Mouse (Mus musculus) natural killer cell, adult 2 months (primary cell): Measurements from ENCODE around the gene Morn4.
A peak's percentile ranks its signal among the peaks of the same experiment; 100 is the strongest.

Experiments used
- DNase-seq, 2 experiments: peaks; one replicate each; pipeline ENCODE4 v3.0.0; 2022; ENCODE audit warnings: low spot score in 2 of 2

The Morn4 gene

DNA sequence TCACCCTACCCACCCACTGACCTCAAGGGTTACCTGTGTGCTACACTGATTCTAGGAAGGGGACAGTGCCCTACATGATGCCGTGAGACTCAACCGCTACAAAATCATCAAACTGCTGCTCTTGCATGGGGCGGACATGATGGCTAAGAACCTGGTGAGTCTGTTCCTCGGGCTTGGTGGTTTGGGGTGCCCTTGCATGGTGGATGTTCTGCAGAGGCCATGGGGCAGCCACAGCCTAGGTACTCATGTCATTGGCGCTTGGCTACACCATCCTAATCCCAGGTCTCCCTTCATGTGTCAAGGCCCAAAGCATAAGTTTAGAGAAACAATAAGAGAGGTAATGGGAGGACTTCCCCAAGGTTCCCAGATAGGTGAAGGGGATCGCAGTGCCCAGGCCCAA is 42.2 kb downstream of the Morn4 start:
- no peak for DNase-seq

DNA sequence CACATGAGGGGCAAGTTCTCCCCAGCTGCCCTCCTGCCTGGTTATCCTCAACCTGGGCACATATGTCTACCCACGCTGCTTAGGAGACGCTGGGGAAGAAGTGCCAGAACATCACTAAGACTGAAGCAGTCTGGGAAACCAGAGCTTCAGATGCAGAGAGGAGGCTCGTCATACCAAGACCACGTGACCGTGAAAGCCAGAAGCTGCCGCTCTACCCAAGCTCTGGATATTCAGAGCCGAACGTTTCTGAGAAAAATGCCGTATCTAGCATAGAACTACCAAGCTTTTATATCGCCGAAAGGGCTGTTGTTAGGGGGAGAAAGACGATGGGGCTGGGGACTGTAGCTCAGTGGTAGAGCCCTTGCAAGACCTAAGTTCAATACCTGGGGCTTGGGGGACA is 47.8 kb downstream of the Morn4 start:
- DNase-seq = no peak

DNA sequence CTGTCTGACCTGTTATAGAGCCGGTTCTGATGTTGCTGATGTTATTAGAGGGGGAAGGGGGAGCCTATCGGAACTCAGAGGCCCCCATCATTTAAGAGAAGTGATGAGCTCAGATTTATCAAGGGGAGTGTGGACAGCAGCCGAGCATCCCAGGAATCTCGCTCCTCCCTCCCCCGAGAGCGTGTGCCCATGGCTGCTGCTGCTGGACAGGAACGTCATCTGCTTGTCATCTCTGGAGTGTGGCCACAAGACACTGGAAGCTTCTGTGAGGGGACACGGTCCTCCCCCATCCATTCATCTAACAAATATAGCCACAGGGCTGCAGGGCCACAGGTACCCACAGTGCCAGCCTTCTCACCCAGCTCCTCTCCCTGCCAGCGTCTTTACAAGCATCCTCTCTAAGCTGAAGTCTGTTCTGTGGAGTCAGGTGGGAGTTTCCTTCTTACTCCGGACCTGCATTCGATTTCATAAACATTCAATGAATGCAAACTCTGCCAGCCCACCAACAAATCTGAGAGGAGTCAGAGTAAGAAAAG is 48.9 kb downstream of the Morn4 start:
- no peak for DNase-seq

DNA sequence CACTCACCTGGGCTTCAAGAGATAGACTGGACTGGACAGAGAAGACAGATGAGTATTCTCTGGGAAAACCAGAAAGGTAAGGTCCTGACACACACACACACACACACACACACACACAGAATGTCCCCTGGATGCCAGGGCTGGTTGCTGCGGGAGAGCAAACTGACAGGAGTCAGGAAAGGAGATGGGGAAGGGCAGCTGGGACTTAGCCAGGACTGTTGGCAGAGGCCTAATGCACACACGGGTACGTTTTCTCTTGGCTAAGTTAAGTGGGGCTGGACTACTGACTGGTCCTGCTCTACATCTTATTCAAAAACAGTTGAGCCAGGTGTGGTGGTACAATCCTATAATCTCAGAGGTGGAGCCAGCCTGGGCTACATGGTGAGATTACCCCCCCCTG is 49.8 kb downstream of the Morn4 start:
- DNase-seq = no peak

DNA sequence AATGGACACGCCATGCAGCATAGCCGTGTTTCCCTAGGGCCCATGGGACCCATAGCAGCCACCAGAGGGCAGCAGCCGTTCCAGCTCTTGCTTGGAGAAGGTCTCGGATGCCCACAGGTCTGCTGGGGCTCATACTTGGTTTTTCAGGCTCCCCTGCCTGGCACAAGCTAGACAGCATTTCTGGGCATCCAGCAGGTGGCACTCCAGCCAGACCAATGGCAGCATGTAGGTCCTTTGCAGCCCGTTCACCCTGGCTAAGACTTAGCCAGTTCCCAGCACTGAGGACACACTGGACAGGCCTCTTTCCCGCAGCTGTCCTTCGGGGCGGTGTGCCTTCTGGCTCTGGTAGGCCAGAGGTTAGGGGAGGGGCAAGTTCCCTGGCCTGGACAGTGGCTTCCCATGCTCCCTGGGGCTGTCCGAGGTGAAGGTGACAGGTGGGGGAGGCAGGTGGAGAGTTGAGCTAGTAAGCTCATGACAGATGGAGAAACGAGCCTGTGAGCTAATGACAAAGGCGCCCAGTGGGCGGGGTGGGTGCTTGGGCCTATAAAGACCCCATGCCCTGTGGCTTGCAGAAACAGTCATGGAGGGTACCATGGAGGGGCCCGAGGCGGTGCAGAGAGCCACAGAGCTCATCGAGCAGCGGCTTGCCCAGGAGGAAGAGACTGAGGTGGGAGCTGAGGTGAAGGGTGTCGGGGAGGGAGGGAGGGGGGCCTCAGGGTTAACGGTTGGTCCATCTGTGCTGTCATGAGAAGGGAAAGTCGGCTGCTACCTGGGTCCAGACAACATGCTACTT is 50.5 kb downstream of the Morn4 start, which contains the start of gene Ankrd2:
Gene Ankrd2, plus strand, starts transcription at position 545 of the 793 bp plus-strand sequence.
- peak; percentile 54 to 72 for DNase-seq

DNA sequence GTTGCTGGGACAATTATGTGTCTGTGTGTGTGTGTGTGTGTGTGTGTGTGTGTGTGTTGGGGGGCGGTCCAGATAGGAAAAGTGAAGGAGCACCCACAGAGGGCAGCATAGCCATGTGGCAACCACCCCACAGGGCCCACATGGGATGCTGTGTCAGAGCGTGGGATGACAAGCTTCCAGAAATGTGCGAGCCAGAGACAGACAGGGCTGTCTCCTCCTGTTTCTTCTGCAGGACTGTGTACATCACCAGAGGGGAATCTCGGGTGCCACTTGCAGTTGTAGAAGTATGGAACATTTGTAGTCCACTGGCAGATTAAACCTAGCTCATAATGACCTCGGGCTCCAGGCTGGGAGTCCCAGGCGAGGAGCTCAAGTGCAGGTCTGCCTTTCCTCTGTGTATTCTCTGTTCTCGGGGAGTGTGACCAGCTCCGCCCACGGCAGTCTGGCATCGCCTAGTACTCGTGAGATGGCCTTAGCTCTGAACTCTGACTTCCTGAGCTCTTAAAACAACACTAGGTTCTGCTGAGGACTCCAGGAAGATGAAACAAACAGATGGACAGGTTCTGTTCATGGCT is 51.2 kb downstream of the Morn4 start:
- no peak for DNase-seq

DNA sequence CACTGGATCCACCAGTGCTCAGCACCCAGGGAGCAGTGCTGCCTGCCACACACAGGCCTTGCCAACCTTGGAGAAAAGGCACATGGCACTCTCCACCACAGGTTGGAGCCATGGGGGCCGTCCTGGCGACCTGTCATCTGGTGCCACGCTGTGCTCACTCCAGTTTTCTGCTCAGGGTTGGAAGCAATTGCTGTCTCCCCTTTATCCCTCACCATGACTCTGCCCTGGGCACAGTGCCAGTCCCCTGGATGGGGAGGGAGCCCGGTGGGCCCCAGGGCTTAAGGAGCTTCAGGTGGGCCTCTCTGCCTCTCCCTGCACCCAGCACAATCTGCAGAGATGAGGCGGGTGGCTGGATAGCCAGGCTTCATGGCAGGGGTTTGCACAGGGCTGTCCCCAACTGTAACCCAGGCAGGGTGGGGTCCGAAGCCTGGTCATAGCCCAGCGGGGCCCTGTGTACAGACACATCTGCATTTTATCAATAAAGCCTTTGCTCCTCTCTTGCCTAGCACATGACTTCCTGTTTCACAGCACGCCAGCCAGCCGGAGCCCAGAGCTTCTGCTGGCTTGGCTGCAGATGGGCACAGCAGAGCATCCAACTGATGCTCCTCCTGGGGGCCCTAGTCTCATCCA is 51.9 kb downstream of the Morn4 start:
- DNase-seq = no peak

DNA sequence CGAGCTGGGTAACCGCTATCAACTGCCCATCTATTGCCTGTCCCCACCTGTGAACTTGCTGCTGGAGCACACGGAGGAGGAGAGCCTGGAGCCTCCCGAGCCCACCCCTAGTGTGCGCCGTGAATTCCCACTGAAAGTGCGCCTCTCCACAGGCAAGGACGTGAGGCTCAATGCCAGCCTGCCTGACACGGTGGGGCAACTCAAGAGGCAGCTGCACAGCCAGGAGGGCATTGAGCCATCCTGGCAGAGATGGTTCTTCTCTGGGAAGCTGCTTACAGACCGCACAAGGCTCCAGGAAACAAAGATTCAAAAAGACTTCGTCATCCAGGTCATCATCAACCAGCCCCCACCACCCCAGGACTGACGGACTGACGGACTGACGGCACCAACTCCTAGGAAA is 52.5 kb downstream of the Morn4 start:
- no peak for DNase-seq

DNA sequence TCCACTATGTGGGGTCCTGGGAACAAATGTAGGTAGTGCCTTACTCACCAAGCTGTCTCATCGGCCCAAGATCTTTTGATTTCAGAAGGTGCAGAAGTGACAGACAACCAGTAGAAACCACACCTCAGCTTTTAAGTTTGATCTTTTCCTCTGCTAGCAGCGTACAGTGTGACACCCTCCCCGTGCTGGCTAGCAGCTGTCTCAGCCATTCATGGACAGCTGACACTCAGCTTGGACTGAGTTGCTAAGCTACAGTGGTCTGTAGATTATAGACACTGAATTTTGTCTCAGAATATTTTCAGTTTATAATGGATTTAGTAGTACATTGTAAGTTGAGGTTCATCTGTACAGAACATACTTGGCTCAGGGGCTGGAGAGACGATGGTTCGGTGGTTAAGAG is 55.0 kb downstream of the Morn4 start:
- no peak for DNase-seq

DNA sequence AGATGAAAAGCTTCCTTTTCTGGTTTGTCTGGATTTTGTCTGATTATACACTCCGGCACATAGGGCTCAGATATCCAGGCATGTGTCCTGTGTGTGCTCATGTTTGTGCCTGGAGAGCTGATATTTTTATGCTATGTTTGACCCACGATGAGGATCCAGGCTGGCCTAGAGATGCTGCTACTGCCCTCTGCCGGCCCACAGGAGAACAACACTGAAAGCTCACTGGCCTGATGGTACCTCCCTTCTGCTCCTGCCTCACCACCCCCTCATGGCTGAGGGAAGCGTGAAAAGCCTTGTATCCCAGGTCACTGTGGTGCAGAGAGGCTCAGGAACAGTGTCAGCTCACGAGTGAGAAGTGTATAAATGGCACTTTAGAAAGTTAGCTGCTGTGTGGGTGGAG is 60.0 kb downstream of the Morn4 start:
- DNase-seq = peak; percentile 49 to 59
